Mouse (Mus musculus): ENCODE results near the gene 2210011C24Rik.
"Not testable (repeated sequence)": the region's sequence is repeated elsewhere in the genome, so short reads cannot be mapped to it uniquely, and the experiment has no call there.

The 2210011C24Rik gene

DNA sequence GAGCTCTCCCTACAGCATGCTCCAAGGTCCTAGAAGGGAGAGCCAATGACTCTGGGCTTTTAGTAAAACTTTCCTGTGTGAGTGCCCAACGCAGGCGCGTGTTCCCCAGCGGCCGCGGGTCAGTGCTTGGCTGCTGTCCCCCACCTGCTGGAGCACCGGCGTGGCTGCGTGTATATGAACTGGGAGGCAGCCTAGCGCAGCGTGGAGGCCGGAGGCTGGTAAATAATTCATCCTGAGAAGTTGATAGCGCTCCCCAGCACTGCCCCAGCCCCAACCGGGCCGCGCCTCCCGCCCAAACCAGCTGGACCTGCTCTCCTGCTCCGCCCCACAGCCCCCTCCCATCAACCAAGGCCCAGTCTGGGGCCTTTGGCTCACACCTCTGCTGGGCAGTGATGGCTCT, 9.1 kb upstream of the 2210011C24Rik start, which contains the start of gene Palm3:
Gene Palm3 (plus strand): TSS at position 376 of the 400 bp plus-strand sequence.
- no peak for DNase-seq (ENCODE audit: low read depth, low spot score)

DNA sequence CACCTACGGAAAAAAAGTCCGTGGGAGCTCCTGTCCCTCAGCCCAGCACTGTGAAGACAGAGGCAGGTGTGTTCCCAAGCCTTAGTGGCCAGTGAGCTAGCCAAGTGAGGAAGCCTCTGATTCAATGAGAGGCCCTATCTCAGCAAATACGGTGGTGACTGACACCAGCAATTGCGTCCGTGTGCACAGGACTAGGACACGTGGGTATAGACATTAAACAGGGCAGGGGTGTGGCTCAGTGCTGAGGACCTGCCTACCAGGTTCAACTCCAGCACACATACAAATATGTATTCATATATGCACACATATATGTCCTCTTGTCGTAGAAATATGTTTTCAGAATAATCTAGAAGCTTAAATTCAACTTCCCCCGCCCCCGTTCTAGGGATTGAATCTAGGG, 7.8 kb upstream of the 2210011C24Rik start:
- no peak for DNase-seq (ENCODE audit: low read depth, low spot score)

- no peak for DNase-seq (ENCODE audit: low read depth, low spot score)
These were observed 3.9 kb upstream of the 2210011C24Rik start for GRCm38 (mm10) chr8:84015833-84016232.

DNA sequence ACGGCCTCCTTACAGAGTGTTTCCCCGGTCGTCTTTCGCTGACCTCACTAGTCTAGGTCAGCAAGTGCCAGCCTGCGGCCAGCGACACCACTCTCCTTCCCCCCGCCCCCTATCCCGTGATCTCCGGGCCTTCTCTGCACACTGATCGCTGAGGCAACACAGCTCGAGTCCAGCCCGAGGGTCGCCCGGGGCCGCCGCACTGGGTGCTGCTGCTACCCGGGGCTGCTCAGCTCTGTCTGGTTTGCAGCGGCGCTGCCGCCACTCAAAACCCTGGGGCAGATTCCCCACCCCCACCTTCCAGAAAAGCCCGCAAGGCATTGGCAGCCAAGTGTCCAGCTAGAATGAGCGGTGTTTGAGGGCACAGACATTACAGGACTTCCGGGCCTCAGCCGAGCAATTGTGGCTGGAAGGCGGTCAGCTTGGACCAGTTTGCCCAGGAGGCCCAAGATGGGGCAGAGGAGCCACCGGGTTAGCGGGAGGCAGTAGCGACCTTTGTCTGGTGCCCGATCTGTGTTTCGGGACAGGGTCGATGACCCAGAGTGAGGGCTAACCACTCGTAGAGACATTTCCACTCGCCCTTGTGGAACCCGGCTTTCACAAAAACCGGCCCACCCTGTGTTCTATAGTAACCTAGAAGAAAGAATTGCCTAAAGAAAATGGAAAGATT, 661 bp upstream of the 2210011C24Rik start:
- DNase-seq (ENCODE audit: low read depth, low spot score): peak; percentile 53

GRCm38 (mm10) chr8:84010625-84011611, 1.1 kb downstream of the 2210011C24Rik start:
- DNase-seq (ENCODE audit: low read depth, low spot score): no peak

DNA sequence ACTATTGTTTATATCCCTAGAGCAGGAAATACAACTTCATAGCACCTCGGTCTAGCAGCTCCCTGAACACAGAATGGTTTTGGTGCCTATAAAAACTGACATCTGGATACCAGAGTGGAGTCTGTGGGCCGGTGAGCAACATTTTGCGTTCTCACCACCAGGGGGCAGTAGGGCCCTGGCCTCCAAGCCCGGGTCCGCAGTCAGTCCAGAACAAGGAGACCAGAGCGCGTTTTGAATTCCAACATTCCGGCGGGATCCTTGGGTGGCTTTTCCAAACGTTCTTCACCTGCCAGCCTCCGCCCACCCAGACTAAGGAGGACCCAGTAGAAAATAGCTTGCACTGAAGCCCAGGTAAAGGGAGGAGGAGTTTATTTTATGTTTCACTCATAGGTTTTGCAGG, 2.1 kb downstream of the 2210011C24Rik start:
- peak; percentile 65 for DNase-seq (ENCODE audit: low read depth, low spot score)

- DNase-seq (ENCODE audit: low read depth, low spot score): no peak
These were observed 3.6 kb downstream of the 2210011C24Rik start for GRCm38 (mm10) chr8:84008362-84008761.

- DNase-seq (ENCODE audit: low read depth, low spot score): not testable (repeated sequence)
These were observed 6.5 kb downstream of the 2210011C24Rik start for GRCm38 (mm10) chr8:84005502-84005901.

- DNase-seq (ENCODE audit: low read depth, low spot score): peak; percentile 97
These were observed 7.3 kb downstream of the 2210011C24Rik start for GRCm38 (mm10) chr8:84004533-84005201.

- no peak for DNase-seq (ENCODE audit: low read depth, low spot score)
These were observed 8.2 kb downstream of the 2210011C24Rik start for GRCm38 (mm10) chr8:84003612-84004246.

- no peak for DNase-seq (ENCODE audit: low read depth, low spot score)
These were observed 8.9 kb downstream of the 2210011C24Rik start for GRCm38 (mm10) chr8:84002957-84003611.

DNA sequence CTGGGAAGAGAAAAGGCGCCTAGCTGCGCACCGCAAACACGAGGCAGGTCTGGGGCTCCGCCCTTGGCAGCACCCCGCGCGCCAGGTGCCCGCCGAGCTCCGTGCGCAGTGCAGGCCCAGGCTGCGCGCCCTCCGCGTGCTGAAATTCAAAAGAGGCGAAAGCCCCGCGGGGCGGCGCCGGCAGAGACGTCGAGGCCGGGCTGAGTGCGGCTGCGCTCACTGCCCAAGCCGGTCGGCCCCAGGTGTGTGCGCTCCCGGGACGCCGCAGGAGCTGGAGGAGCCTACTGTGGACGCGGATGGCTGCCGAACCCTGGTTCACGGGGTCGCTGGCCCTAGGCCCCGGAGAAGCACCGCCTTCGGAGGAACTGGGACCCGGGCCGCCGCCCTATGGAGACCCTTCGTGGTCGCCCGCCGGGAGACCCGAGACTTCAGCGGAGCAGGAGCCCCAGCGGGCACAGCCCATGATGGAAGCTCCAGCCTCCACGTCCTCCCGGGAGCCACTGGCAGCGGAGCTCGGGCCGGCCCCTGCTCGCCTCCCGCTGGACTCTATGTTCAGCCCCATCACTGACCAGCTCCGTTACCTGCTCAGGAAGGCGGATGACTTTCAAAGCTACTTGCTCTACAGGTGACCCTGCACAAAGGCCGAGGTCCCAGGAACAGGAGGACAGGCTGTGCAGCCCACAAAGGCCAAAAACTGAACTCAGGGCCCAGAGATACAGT, 10.5 kb downstream of the 2210011C24Rik start, which contains the start of gene 1700067K01Rik:
Gene 1700067K01Rik (plus strand): TSS at position 222 of the 720 bp plus-strand sequence.
- DNase-seq (ENCODE audit: low read depth, low spot score): no peak

DNA sequence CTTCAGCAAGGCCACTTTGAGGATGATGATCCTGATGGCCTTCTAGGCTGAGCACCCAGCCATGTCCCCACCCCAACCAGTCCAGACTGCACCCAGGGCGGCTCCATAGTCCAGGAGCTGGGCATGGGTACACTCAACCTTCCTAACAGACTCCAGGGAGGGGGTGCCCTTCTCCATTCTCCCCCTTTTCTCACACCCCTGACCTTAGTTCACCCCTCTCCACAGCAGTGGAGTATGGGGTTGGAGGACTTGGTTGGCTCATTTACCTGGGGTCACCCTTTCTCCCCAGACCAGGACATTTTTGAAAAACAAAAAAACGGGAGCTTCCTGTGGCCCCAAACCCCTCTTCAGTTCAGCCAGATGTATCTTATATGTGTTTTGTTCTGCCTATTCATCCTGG, 12.1 kb downstream of the 2210011C24Rik start:
- DNase-seq (ENCODE audit: low read depth, low spot score): no peak

DNA sequence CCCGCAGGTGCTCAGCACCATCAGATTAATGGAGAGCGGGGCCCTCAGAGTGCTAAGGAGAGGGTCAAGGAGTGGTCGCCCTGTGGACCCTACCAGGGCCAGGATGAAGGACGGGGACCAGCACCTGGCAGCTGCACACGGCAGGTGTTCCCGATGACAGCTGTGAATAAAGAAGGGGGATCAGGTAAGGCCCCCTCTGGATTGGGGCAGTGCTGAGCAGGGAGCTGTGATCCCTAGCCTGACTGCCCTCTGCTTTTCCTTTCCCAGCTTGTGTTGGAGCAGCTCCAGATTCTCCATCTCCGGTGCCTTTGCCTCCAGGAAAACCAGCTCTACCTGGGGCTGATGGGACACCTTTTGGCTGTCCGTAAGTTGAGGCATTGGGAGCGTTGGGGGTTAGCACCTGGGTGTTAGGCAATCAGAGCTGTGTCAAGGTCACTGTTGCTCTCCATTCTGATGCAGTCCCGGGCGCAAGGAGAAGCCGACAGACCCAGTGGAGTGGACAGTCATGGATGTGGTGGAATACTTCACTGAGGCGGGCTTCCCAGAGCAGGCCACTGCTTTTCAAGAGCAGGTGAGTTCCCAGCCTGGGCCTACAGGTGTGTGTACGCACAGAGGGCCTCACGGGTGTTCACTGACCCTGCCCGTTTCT, 12.8 kb downstream of the 2210011C24Rik start:
- DNase-seq (ENCODE audit: low read depth, low spot score): no peak

DNA sequence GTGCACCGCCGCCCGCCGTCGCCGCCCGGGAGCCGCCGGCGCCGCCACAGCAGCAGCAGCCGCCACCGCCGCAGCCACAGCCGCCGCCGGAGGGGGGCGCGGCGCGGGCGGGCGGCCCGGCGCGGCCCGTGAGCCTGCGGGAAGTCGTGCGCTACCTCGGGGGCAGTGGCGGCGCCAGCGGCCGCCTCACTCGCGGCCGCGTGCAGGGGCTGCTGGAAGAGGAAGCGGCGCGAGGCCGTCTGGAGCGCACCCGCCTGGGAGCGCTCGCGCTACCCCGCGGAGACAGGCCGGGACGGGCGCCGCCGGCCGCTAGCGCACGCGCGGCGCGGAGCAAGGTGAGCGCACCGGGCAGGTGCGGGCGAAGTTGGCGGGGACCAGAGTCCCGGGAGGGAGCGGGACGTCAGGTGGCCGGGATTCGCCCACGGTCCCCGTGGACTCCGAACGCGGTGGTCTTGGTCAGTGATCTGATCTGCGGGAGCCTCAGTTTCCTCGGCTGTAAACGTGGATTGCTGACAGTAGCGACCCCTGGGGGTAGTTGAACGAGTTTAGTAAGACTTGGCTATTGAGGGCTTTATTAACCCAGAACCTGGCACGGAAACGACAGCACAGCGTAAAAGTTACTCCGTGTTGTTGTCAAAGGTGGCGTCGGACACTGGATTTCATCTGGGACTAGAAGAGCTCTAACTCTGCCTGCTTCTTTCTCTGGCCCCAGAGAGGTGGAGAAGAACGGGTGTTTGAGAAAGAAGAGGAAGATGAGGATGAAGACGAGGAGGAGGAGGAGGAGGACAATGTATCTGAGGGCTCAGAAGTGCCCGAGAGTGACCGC, 13.5 kb downstream of the 2210011C24Rik start:
- no peak for DNase-seq (ENCODE audit: low read depth, low spot score)

DNA sequence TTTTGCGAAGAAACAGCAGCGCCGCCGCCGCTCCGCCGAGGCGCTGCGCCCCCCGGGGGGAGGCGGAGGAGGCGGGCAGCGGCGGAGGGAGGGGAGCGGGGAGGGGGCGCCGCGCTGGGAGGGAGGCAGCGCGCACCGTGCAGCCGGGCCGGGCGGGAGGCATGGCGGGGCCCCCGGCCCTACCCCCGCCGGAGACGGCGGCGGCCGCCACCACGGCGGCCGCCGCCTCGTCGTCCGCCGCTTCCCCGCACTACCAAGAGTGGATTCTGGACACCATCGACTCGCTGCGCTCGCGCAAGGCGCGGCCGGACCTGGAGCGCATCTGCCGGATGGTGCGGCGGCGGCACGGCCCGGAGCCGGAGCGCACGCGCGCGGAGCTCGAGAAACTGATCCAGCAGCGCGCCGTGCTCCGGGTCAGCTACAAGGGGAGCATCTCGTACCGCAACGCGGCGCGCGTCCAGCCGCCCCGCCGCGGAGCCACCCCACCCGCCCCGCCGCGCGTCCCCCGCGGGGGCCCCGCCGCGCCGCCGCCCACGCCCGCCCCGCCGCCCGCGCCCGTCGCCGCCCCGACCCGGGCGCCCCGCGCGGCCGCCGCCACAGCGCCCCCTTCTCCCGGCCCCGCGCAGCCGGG, 14.3 kb downstream of the 2210011C24Rik start, which contains the start of gene Samd1:
Gene Samd1 (plus strand): TSS at position 162 of the 631 bp plus-strand sequence.
- no peak for DNase-seq (ENCODE audit: low read depth, low spot score)

DNA sequence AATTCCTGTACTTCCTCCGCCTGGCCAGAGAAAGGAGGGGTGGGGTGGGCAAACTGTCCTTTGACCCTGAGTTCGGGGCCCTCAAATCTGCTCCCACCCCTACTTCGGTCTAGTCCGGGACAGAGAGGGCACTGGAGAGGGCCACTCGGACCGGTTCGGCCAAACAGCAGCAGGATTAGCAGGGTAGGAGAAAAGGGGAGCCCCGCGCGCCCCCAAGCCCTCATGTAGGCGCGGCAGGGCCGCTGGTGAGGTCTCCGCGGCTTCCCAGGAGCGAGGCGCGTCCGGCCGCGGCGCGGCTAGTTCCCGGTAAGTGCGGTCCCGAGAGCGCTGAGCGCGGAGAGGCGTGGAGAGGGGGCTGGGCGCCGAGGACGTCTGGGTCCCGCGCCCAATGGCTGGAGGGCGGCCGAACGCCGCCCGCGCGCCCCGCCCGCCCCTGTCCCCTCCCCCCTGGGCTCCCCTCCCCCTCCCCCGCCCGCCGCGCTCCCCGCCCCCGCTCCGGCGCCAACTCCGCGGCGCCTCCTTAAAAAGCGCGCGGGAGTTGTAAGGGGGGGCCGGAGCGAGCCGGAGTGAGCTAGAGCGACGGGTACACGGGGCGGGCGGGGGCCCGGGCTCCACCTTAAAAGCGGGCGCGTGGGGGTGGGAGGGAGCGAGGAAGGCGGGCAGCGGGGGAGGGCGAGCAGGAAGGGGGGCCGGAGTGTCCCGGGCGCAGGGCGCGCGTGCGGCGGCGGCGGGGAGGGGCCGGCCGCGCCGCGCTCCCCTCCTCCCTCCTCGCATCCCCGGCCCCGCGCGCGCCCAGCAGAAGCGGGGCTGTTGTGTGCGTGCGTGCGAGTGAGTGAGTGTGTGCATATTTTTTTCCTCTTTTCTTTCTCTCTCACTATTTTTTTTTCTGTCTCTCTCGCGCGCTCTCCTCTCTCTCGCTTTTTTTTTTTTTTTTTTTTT, 15.1 kb downstream of the 2210011C24Rik start:
- DNase-seq (ENCODE audit: low read depth, low spot score): peak; percentile 93

All from skeletal muscle tissue, adult 2 months (tissue).